Mouse (Mus musculus) limb, embryonic 11.5 days (tissue): ENCODE measurements at regions not wholly inside any gene's neighbourhood (a gene's known extent, or its start where the extent isn't known, plus 50 kb on each side); places are given as distances from the start of the nearest gene placed in this dataset.

Experiments
- ATAC-seq: fragments of 200-750 bp; cut with Nextera tagmentation; 2 replicates; pipeline ENCODE4 v1.8.0; 2017; ENCODE audit warnings: low read depth; ENCODE audit not compliant: insufficient number of reproducible peaks, low FRiP score, low TSS enrichment
- DNase-seq: peaks from one replicate; pipeline ENCODE4 v3.0.0-alpha.2; 2015; ENCODE audit warnings: low spot score
- H3K27ac ChIP-seq: fragments of 300-500 bp; sonication (generic); replicated peaks from 2 replicates; pipeline ENCODE4 v1.5.1; 2014; ENCODE audit warnings: low read depth, mild to moderate bottlenecking, low read length
- H3K27me3 ChIP-seq: fragments of 300-500 bp; sonication (generic); 2 replicates; pipeline ENCODE4 v1.6.1; 2014; ENCODE audit warnings: mild to moderate bottlenecking, low read length, mixed read lengths; ENCODE audit not compliant: control insufficient read depth, insufficient read depth
- H3K36me3 ChIP-seq: fragments of 300-500 bp; sonication (generic); 2 replicates; pipeline ENCODE4 v1.6.1; 2014; ENCODE audit warnings: mild to moderate bottlenecking, low read length, moderate library complexity, mixed read lengths; ENCODE audit not compliant: control insufficient read depth, insufficient read depth
- H3K4me1 ChIP-seq: fragments of 300-500 bp; sonication (generic); 2 replicates; pipeline ENCODE4 v1.6.1; 2014; ENCODE audit warnings: low read length, mixed read lengths; ENCODE audit not compliant: control insufficient read depth, insufficient read depth
- H3K4me2 ChIP-seq: fragments of 300-500 bp; sonication (generic); 2 replicates; pipeline ENCODE4 v1.6.1; 2014; ENCODE audit warnings: low read depth, mild to moderate bottlenecking, moderate library complexity; ENCODE audit not compliant: severe bottlenecking
- H3K4me3 ChIP-seq: fragments of 300-500 bp; sonication (generic); 2 replicates; pipeline ENCODE4 v1.5.1; 2014; ENCODE audit warnings: low read depth, low read length
- H3K9ac ChIP-seq: fragments of 300-500 bp; sonication (generic); 2 replicates; pipeline ENCODE4 v1.6.1; 2014; ENCODE audit warnings: mild to moderate bottlenecking, low read length
- H3K9me3 ChIP-seq: fragments of 300-500 bp; sonication (generic); 2 replicates; pipeline ENCODE4 v1.6.1; 2016; ENCODE audit warnings: low read length; ENCODE audit not compliant: control insufficient read depth
- WGBS: fragments of 180-500 bp; shearing (Covaris S2); extraction: QIAGEN DNeasy Blood & Tissue Kit; methylation state at CpG from one replicate; pipeline ENCODE4 v1.1.7; 2014; 5-methylcytosine and 5-hydroxymethylcytosine counted together

GRCm38 (mm10) chr1:152169508-152169907, 79.6 kb upstream of the 1700025G04Rik start:
- H3K9me3 ChIP-seq = no peaks in the 10 kb centered on the region
- H3K4me3 ChIP-seq = no peak overlapping the region
- no peak for ATAC-seq
- no peaks in the 10 kb centered on the region for H3K4me1 ChIP-seq
- 92% methylated on average over 14 of the region's 14 CpGs for WGBS
- no peak overlapping the region for H3K9ac ChIP-seq
- H3K36me3 ChIP-seq = no peaks in the 10 kb centered on the region
- no peak for DNase-seq
- H3K27me3 ChIP-seq = no peaks in the 10 kb centered on the region
- no peak overlapping the region for H3K4me2 ChIP-seq
- H3K27ac ChIP-seq = no peak overlapping the region

- DNase-seq (no peak), ATAC-seq (no peak)
- H3K4me2 ChIP-seq = no peak overlapping the region
- no peak overlapping the region for H3K4me3 ChIP-seq
- H3K9ac ChIP-seq = no peak overlapping the region
- no peaks in the 10 kb centered on the region for H3K4me1 ChIP-seq
- 82% methylated on average over 4 of the region's 4 CpGs for WGBS
- no peak overlapping the region for H3K27ac ChIP-seq
- H3K27me3 ChIP-seq = no peaks in the 10 kb centered on the region
- no peaks in the 10 kb centered on the region for H3K36me3 ChIP-seq
- H3K9me3 ChIP-seq = no peaks in the 10 kb centered on the region
Measured at GRCm38 (mm10) chr1:152168284-152168683, 78.4 kb upstream of the 1700025G04Rik start.

- no peaks in the 10 kb centered on the region for H3K36me3 ChIP-seq
- no peaks in the 10 kb centered on the region for H3K4me1 ChIP-seq
- WGBS = 93% methylated on average over 5 of the region's 5 CpGs
- H3K9me3 ChIP-seq = no peaks in the 10 kb centered on the region
- no peak overlapping the region for H3K4me2 ChIP-seq
- H3K27me3 ChIP-seq = no peaks in the 10 kb centered on the region
- DNase-seq (no peak), ATAC-seq (no peak)
- H3K27ac ChIP-seq = no peak overlapping the region
- H3K9ac ChIP-seq = no peak overlapping the region
- H3K4me3 ChIP-seq = no peak overlapping the region
Measured at GRCm38 (mm10) chr1:152167716-152168115, 77.8 kb upstream of the 1700025G04Rik start.

- no peak overlapping the region for H3K9ac ChIP-seq
- H3K27me3 ChIP-seq = no peaks in the 10 kb centered on the region
- no peak overlapping the region for H3K4me2 ChIP-seq
- no peak overlapping the region for H3K4me3 ChIP-seq
- DNase-seq = peak; percentile 27
- no peak overlapping the region for H3K27ac ChIP-seq
- H3K36me3 ChIP-seq = no peaks in the 10 kb centered on the region
- no peak for ATAC-seq
- H3K9me3 ChIP-seq = no peaks in the 10 kb centered on the region
- no peaks in the 10 kb centered on the region for H3K4me1 ChIP-seq
- WGBS = 79% methylated on average over 5 of the region's 5 CpGs
Measured at GRCm38 (mm10) chr1:152165490-152165905, 75.6 kb upstream of the 1700025G04Rik start.

- ATAC-seq (no peak), DNase-seq (peak; percentile 17)
- no peaks in the 10 kb centered on the region for H3K27me3 ChIP-seq
- H3K9ac ChIP-seq = no peak overlapping the region
- no peak overlapping the region for H3K4me3 ChIP-seq
- H3K4me2 ChIP-seq = no peak overlapping the region
- H3K9me3 ChIP-seq = no peaks in the 10 kb centered on the region
- no peak overlapping the region for H3K27ac ChIP-seq
- no peaks in the 10 kb centered on the region for H3K36me3 ChIP-seq
- no peaks in the 10 kb centered on the region for H3K4me1 ChIP-seq
- 68% methylated on average over 12 of the region's 12 CpGs for WGBS
Measured at GRCm38 (mm10) chr1:152164843-152165489, 75.0 kb upstream of the 1700025G04Rik start.

- DNase-seq (no peak), ATAC-seq (no peak)
- Histone ChIP-seq H3K4me3 (no peak overlapping the region), H3K36me3 (no peaks in the 10 kb centered on the region), H3K27ac (no peak overlapping the region), H3K4me2 (no peak overlapping the region), H3K9ac (no peak overlapping the region), H3K9me3 (no peaks in the 10 kb centered on the region), H3K27me3 (no peaks in the 10 kb centered on the region), H3K4me1 (no peaks in the 10 kb centered on the region)
- 77% methylated on average over 5 of the region's 5 CpGs for WGBS
Measured at GRCm38 (mm10) chr1:152164212-152164611, 74.3 kb upstream of the 1700025G04Rik start.

- ATAC-seq (no peak), DNase-seq (peak; percentile 18)
- WGBS = 81% methylated on average over 5 of the region's 5 CpGs
- no peaks in the 10 kb centered on the region for H3K36me3 ChIP-seq
- no peak overlapping the region for H3K4me3 ChIP-seq
- H3K27me3 ChIP-seq = no peaks in the 10 kb centered on the region
- H3K4me1 ChIP-seq = no peaks in the 10 kb centered on the region
- H3K9ac ChIP-seq = no peak overlapping the region
- H3K27ac ChIP-seq = no peak overlapping the region
- H3K9me3 ChIP-seq = no peaks in the 10 kb centered on the region
- H3K4me2 ChIP-seq = no peak overlapping the region
Measured at GRCm38 (mm10) chr1:152152474-152152873, 62.5 kb upstream of the 1700025G04Rik start.

- no peaks in the 10 kb centered on the region for H3K9me3 ChIP-seq
- no peak overlapping the region for H3K4me3 ChIP-seq
- no peak overlapping the region for H3K27ac ChIP-seq
- no peak overlapping the region for H3K9ac ChIP-seq
- no peak for ATAC-seq
- WGBS = 80% methylated on average over 3 of the region's 3 CpGs
- H3K36me3 ChIP-seq = no peaks in the 10 kb centered on the region
- H3K4me2 ChIP-seq = no peak overlapping the region
- DNase-seq = no peak
- H3K4me1 ChIP-seq = no peaks in the 10 kb centered on the region
- no peaks in the 10 kb centered on the region for H3K27me3 ChIP-seq
Measured at GRCm38 (mm10) chr1:152148731-152149130, 58.8 kb upstream of the 1700025G04Rik start.

- Histone ChIP-seq H3K4me3 (no peak overlapping the region), H3K9ac (no peak overlapping the region), H3K4me1 (no peaks in the 10 kb centered on the region), H3K36me3 (no peaks in the 10 kb centered on the region), H3K27ac (no peak overlapping the region), H3K27me3 (no peaks in the 10 kb centered on the region), H3K9me3 (no peaks in the 10 kb centered on the region), H3K4me2 (no peak overlapping the region)
- ATAC-seq = no peak
- DNase-seq = no peak
- 85% methylated on average over 5 of the region's 5 CpGs for WGBS
Measured at GRCm38 (mm10) chr1:152140175-152140574, 50.2 kb upstream of the 1700025G04Rik start.
